Mouse (Mus musculus) CH12F3 (cell line): ENCODE data around the gene Wnt7a.

ENCODE experiments used
- in situ Hi-C: fragments of 300-500 bp; cut with MboI; formaldehyde crosslinking; loops from 2 replicates; pipeline ENCODE4 v1.14.3; 2020; ENCODE audit warnings: low sequenced_read_pairs

Wnt7a gene

GRCm38 (mm10) chr6:91392475-91393174 is 18.5 kb downstream of the Wnt7a start:
- in situ Hi-C loops, result no loop called here

GRCm38 (mm10) chr6:91389141-91389540 is 22.0 kb downstream of the Wnt7a start:
- in situ Hi-C loops, result no loop called here

- in situ Hi-C loops, result no loop called here
Observed at GRCm38 (mm10) chr6:91384415-91384814, 26.7 kb downstream of the Wnt7a start.

GRCm38 (mm10) chr6:91383871-91384270 is 27.3 kb downstream of the Wnt7a start:
- in situ Hi-C loops, result no loop called here

- in situ Hi-C loops, result no loop called here
Observed at GRCm38 (mm10) chr6:91383303-91383702, 27.9 kb downstream of the Wnt7a start.

- in situ Hi-C loops, result no loop called here
Observed at GRCm38 (mm10) chr6:91379871-91380270, 31.3 kb downstream of the Wnt7a start.

GRCm38 (mm10) chr6:91379266-91379665 is 31.9 kb downstream of the Wnt7a start:
- in situ Hi-C loops, result no loop called here

- in situ Hi-C loops, result no loop called here
Observed at GRCm38 (mm10) chr6:91372977-91373376, 38.2 kb downstream of the Wnt7a start.

- in situ Hi-C loops, result no loop called here
Observed at GRCm38 (mm10) chr6:91372586-91372971, 38.6 kb downstream of the Wnt7a start.

GRCm38 (mm10) chr6:91371912-91372585 is 39.1 kb downstream of the Wnt7a start:
- in situ Hi-C loops, result no loop called here

- in situ Hi-C loops, result no loop called here
Observed at GRCm38 (mm10) chr6:91366781-91367180, 44.4 kb downstream of the Wnt7a start.

- in situ Hi-C loops, result no loop called here
Observed at GRCm38 (mm10) chr6:91365480-91365879, 45.7 kb downstream of the Wnt7a start.

GRCm38 (mm10) chr6:91362756-91363155 is 48.4 kb downstream of the Wnt7a start:
- in situ Hi-C loops, result no loop called here

GRCm38 (mm10) chr6:91360998-91361397 is 50.2 kb downstream of the Wnt7a start:
- in situ Hi-C loops, result no loop called here

GRCm38 (mm10) chr6:91360371-91360690 is 50.8 kb downstream of the Wnt7a start:
- in situ Hi-C loops, result no loop called here

GRCm38 (mm10) chr6:91359672-91360370 is 51.3 kb downstream of the Wnt7a start:
- in situ Hi-C loops, result no loop called here

- in situ Hi-C loops, result no loop called here
Observed at GRCm38 (mm10) chr6:91358866-91359656, 52.1 kb downstream of the Wnt7a start.

GRCm38 (mm10) chr6:91358394-91358793 is 52.8 kb downstream of the Wnt7a start:
- in situ Hi-C loops, result no loop called here

GRCm38 (mm10) chr6:91357238-91357876 is 53.8 kb downstream of the Wnt7a start:
- in situ Hi-C loops, result no loop called here

- in situ Hi-C loops, result no loop called here
Observed at GRCm38 (mm10) chr6:91349620-91350019, 61.5 kb downstream of the Wnt7a start.

GRCm38 (mm10) chr6:91347721-91348120 is 63.4 kb downstream of the Wnt7a start:
- in situ Hi-C loops, result no loop called here
